Comparison of ENCODE assay signal across 11 mouse cellular contexts in genomic region chr14:44858372-44858771, GRCm38 (mm10). TPM values are rescaled to one million over a fixed set of nuclear protein-coding genes. Genes with fewer than 3 reads are reported as not detected.
DNase-seq lines count a peak whose midpoint lies in the region; ATAC-seq and TF ChIP-seq lines count a peak whose summit lies in the region.
"Had no signal": no experiment of that assay in that cellular context is flagged by ENCODE, and none has a peak within 500 bp of the region (broad histone marks: within the 10 kb centered on the region; RNA-seq: fewer than 3 reads in every experiment).

No protein-coding gene starts in this region.

- peak overlapping the region; percentile 76 for H3K4me2 ChIP-seq in heart, embryonic 11.5 days
- no peak overlapping the region; the same call in 1 of the 2 replicates for H3K4me2 ChIP-seq in embryonic facial prominence, embryonic 11.5 days (ENCODE audit: low read depth, low read length)
- H3K4me2 ChIP-seq in intestine, embryonic 14.5 days (ENCODE audit: low read length), result peak overlapping the region; percentile 53
- H3K4me2 ChIP-seq in midbrain, postnatal 0 days (ENCODE audit: low read depth, low read length, poor library complexity, severe bottlenecking), result peak overlapping the region; percentile 57

- no peaks in the 10 kb centered on the region for H3K9me3 ChIP-seq in heart, embryonic 11.5 days (replicated peaks; ENCODE audit: control insufficient read depth, low read length)
- no peaks in the 10 kb centered on the region for H3K9me3 ChIP-seq in embryonic facial prominence, embryonic 11.5 days (replicated peaks; ENCODE audit: control insufficient read depth, low read length)
- no peaks in the 10 kb centered on the region for H3K9me3 ChIP-seq in intestine, embryonic 14.5 days (ENCODE audit: control insufficient read depth, low read length)
- no peaks in the 10 kb centered on the region for H3K9me3 ChIP-seq in midbrain, postnatal 0 days (ENCODE audit: low read length)

- 15% methylated on average over 12 of the region's 12 CpGs for WGBS in heart, embryonic 11.5 days (ENCODE audit: insufficient replicate concordance)
- WGBS in embryonic facial prominence, embryonic 11.5 days, result 10% methylated on average over 12 of the region's 12 CpGs
- 11% methylated on average over 12 of the region's 12 CpGs for WGBS in intestine, embryonic 14.5 days
- 13% methylated on average over 12 of the region's 12 CpGs for WGBS in midbrain, postnatal 0 days

- TF ChIP-seq CTCF in midbrain, postnatal 0 days (IDR thresholded peaks at IDR 0.05), result no peak

- no peak overlapping the region for H3K9ac ChIP-seq in heart, embryonic 11.5 days (ENCODE audit: low read depth, low read length)
- H3K9ac ChIP-seq in embryonic facial prominence, embryonic 11.5 days (replicated peaks; ENCODE audit: low read length), result no peak overlapping the region
- H3K9ac ChIP-seq in intestine, embryonic 14.5 days (ENCODE audit: low read length), result no peak overlapping the region
- no peak overlapping the region for H3K9ac ChIP-seq in midbrain, postnatal 0 days (replicated peaks; ENCODE audit: low read length, poor library complexity, severe bottlenecking)

- ATAC-seq in heart, embryonic 11.5 days (replicated peaks; ENCODE audit: insufficient number of reproducible peaks, low FRiP score, low TSS enrichment), result no peak
- peak; percentile 50; the same call in 1 of the 2 replicates for ATAC-seq in embryonic facial prominence, embryonic 11.5 days (replicated peaks; ENCODE audit: insufficient number of reproducible peaks, low FRiP score, low TSS enrichment, low read depth)
- ATAC-seq in intestine, embryonic 14.5 days (replicated peaks; ENCODE audit: low FRiP score, low TSS enrichment, low read depth), result no peak
- peak; percentile 25; the same call in 1 of the 2 replicates for ATAC-seq in midbrain, postnatal 0 days (ENCODE audit: low FRiP score)
- no peak for ATAC-seq in erythroblast, adult 5-6 weeks (replicated peaks; ENCODE audit: low FRiP score, poor library complexity, severe bottlenecking)

- peaks cover 21% of the 10 kb centered on the region for H3K27me3 ChIP-seq in heart, embryonic 11.5 days (ENCODE audit: control insufficient read depth, insufficient read depth, low read length)
- peaks cover 17% of the 10 kb centered on the region for H3K27me3 ChIP-seq in embryonic facial prominence, embryonic 11.5 days (ENCODE audit: control insufficient read depth, insufficient read depth, low read length)
- peaks cover 25% of the 10 kb centered on the region for H3K27me3 ChIP-seq in intestine, embryonic 14.5 days (replicated peaks; ENCODE audit: control insufficient read depth, insufficient read depth, low read length)
- peaks cover 14% of the 10 kb centered on the region for H3K27me3 ChIP-seq in midbrain, postnatal 0 days (ENCODE audit: insufficient read depth, low read length)

- no peak overlapping the region for H3K4me3 ChIP-seq in heart, embryonic 11.5 days (ENCODE audit: low read depth, low read length)
- H3K4me3 ChIP-seq in embryonic facial prominence, embryonic 11.5 days (ENCODE audit: low read depth, low read length), result no peak overlapping the region
- H3K4me3 ChIP-seq in intestine, embryonic 14.5 days (ENCODE audit: low read depth, low read length), result no peak overlapping the region
- peak overlapping the region; percentile 37 for H3K4me3 ChIP-seq in midbrain, postnatal 0 days (ENCODE audit: low read depth, low read length)

- H3K4me1 ChIP-seq in heart, embryonic 11.5 days (ENCODE audit: control insufficient read depth, insufficient read depth, low read length), result peaks cover 5% of the 10 kb centered on the region; the same call in 1 of the 2 replicates
- H3K4me1 ChIP-seq in embryonic facial prominence, embryonic 11.5 days (ENCODE audit: control insufficient read depth, insufficient read depth, low read length), result no peaks in the 10 kb centered on the region
- no peaks in the 10 kb centered on the region; the same call in 1 of the 2 replicates for H3K4me1 ChIP-seq in intestine, embryonic 14.5 days (replicated peaks; ENCODE audit: control insufficient read depth, insufficient read depth, low read length)
- no peaks in the 10 kb centered on the region for H3K4me1 ChIP-seq in midbrain, postnatal 0 days (ENCODE audit: insufficient read depth, low read length)

- DNase-seq in heart, postnatal 4 days, result no peak
- no peak for DNase-seq in embryonic facial prominence, embryonic 11.5 days (ENCODE audit: low spot score)
- DNase-seq in intestine, embryonic 14.5 days (ENCODE audit: low spot score), result no peak
- no peak for DNase-seq in midbrain, postnatal 0 days (ENCODE audit: low spot score)
- DNase-seq in lung, postnatal 4 days, result no peak
- DNase-seq in adrenal gland, adult 2 months, result no peak
- DNase-seq: adrenal gland, postnatal 25 days; lung, postnatal 14 days had no signal

- H3K27ac ChIP-seq in heart, embryonic 11.5 days (ENCODE audit: low read depth, low read length), result no peak overlapping the region
- H3K27ac ChIP-seq in embryonic facial prominence, embryonic 11.5 days (replicated peaks; ENCODE audit: low read depth, low read length), result no peak overlapping the region
- no peak overlapping the region for H3K27ac ChIP-seq in intestine, embryonic 14.5 days (ENCODE audit: low read depth)
- H3K27ac ChIP-seq in midbrain, postnatal 0 days (ENCODE audit: low read depth, low read length), result no peak overlapping the region

- H3K36me3 ChIP-seq in heart, embryonic 11.5 days (ENCODE audit: control insufficient read depth, insufficient read depth, low read length), result no peaks in the 10 kb centered on the region
- H3K36me3 ChIP-seq in embryonic facial prominence, embryonic 11.5 days (replicated peaks; ENCODE audit: control insufficient read depth, insufficient read depth, low read depth, low read length), result no peaks in the 10 kb centered on the region
- H3K36me3 ChIP-seq in intestine, embryonic 14.5 days (ENCODE audit: control insufficient read depth, insufficient read depth, low read length), result no peaks in the 10 kb centered on the region
- no peaks in the 10 kb centered on the region for H3K36me3 ChIP-seq in midbrain, postnatal 0 days (ENCODE audit: insufficient read depth, low read length)

RNA-seq across cellular contexts. Expression of gene Ptgdr, which starts 0.8 kb away (rescaled TPM):
- polyA plus RNA-seq in heart, embryonic 11.5 days (2014; fragmentation: Nextera tagmentation; extraction: Ambion mirVana), result not detected in 2 replicates
- total RNA-seq in heart, postnatal 4 days (2021), result not detected
- 0.21 TPM in 1 of 2 replicates, not detected in the other for polyA plus RNA-seq in embryonic facial prominence, embryonic 11.5 days (2014; fragmentation: Nextera tagmentation; extraction: Ambion mirVana)
- polyA plus RNA-seq in intestine, embryonic 14.5 days (2014; fragmentation: Nextera tagmentation; extraction: Ambion mirVana), result not detected in 2 replicates
- total RNA-seq in midbrain, postnatal 0 days (2014; rRNA removed), result 1.5 and 1.7 TPM in 2 replicates
- 0.59 and 0.64 TPM in 2 replicates for polyA plus RNA-seq in midbrain, postnatal 0 days (2015; fragmentation: Nextera tagmentation; extraction: Ambion mirVana)
- not detected for total RNA-seq in adrenal gland, adult 2 months (2021)
- 0.02 and 0.04 TPM in 2 replicates for polyA plus RNA-seq in adrenal gland, adult 2 months (2012; rRNA removed)
- not detected in 2 replicates for total RNA-seq in erythroblast, adult 5-6 weeks (2015; ENCODE audit: low replicate concordance)
- not detected in 2 replicates for total RNA-seq in erythroblast, adult 5-6 weeks (2017; ENCODE audit: low replicate concordance)
- total RNA-seq: adrenal gland, postnatal 25 days; common myeloid progenitor, adult 5-6 weeks had no signal

Comparison
In these comparisons a context has a peak if more than half of its experiments do, and no peak if none do; other contexts are left out.
1. ATAC-seq: peak in embryonic facial prominence, embryonic 11.5 days (single experiment) and midbrain, postnatal 0 days (single experiment); none in heart, embryonic 11.5 days (single experiment), intestine, embryonic 14.5 days (single experiment) and erythroblast, adult 5-6 weeks (single experiment).